Mouse (Mus musculus) hindbrain, postnatal 0 days (tissue): ENCODE measurements around the gene Idi1. TPM values are rescaled to one million over a fixed set of nuclear protein-coding genes. Genes with fewer than 3 reads are reported as not detected.

ENCODE experiments used
- ATAC-seq: fragments of 200-750 bp; cut with Nextera tagmentation; 2 replicates; pipeline ENCODE4 v1.8.0; 2017; ENCODE audit warnings: mild to moderate bottlenecking, moderate TSS enrichment, moderate library complexity
- DNase-seq: peaks from one replicate; pipeline ENCODE4 v3.0.0-alpha.2; 2015; ENCODE audit warnings: low spot score
- H3K27ac ChIP-seq: fragments of 300-500 bp; sonication (generic); 2 replicates; pipeline ENCODE4 v1.5.1; 2014; ENCODE audit warnings: mild to moderate bottlenecking
- H3K27me3 ChIP-seq: fragments of 300-500 bp; sonication (generic); 2 replicates; pipeline ENCODE4 v1.6.1; 2014; ENCODE audit warnings: low read length, mixed read lengths; ENCODE audit not compliant: insufficient read depth
- H3K36me3 ChIP-seq: fragments of 300-500 bp; sonication (generic); 2 replicates; pipeline ENCODE4 v1.6.1; 2014; ENCODE audit warnings: low read length, mixed read lengths; ENCODE audit not compliant: insufficient read depth
- H3K4me1 ChIP-seq: fragments of 300-500 bp; sonication (generic); 2 replicates; pipeline ENCODE4 v1.6.1; 2014; ENCODE audit warnings: antibody characterized with exemption, low read length, mixed read lengths; ENCODE audit not compliant: insufficient read depth
- H3K4me2 ChIP-seq: fragments of 300-500 bp; sonication (generic); 2 replicates; pipeline ENCODE4 v1.6.1; 2014; ENCODE audit warnings: low read depth, mild to moderate bottlenecking, low read length, moderate library complexity, mixed read lengths
- H3K4me3 ChIP-seq: fragments of 300-500 bp; sonication (generic); 2 replicates; pipeline ENCODE4 v1.5.1; 2014; ENCODE audit warnings: low read length
- H3K9ac ChIP-seq: fragments of 300-500 bp; sonication (generic); replicated peaks from 2 replicates; pipeline ENCODE4 v1.6.1; 2014; ENCODE audit warnings: mild to moderate bottlenecking, low read length, moderate library complexity, mixed read lengths
- H3K9me3 ChIP-seq: fragments of 300-500 bp; sonication (generic); 2 replicates; pipeline ENCODE4 v1.6.1; 2016; ENCODE audit warnings: low read length, mixed read lengths
- CTCF ChIP-seq: IDR thresholded peaks from 2 replicates; pipeline ENCODE4 v1.5.1; 2016; ENCODE audit warnings: antibody characterized with exemption, control low read depth, low read depth
- WGBS: fragments of 180-500 bp; shearing (Covaris S2); extraction: QIAGEN DNeasy Blood & Tissue Kit; methylation state at CpG from one replicate; pipeline ENCODE4 v1.1.7; 2014; 5-methylcytosine and 5-hydroxymethylcytosine counted together
- polyA plus RNA-seq: library from polyadenylated mRNA; unstranded; fragments of >200 nt; fragmentation: Nextera tagmentation; extraction: Ambion mirVana; gene quantifications from 2 replicates; pipeline ENCODE4 v1.2.1, GENCODE M21; 2015
- total RNA-seq: library from RNA; depleted of rRNA; stranded (reverse); fragments of >200 nt; gene quantifications from 2 replicates; pipeline ENCODE4 v1.2.3, GENCODE M21; 2014

Gene Idi1
- total and polyA plus RNA-seq, 2 experiments from 2014 or later = 49.8 to 65.3 TPM

DNA sequence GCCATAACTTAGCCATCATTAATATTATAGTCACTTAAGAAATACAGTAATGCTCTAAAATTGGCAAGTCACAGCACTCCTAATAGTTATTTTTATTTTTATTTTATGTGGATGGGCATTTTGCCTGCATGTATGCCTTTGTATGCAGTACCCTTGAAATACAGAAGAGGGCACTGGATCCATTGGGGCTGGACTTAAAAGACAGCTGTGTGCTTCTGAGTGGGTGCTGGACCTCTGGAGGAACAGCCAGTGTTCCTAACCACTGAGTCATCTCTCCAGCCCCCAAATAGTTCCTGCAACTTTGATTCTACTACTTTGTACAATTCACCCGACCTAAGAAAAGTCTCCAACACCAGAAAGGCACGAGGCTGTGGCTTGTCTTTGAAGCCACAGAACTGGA, 37.6 kb upstream of the Idi1 start:
- TF ChIP-seq CTCF = peak; percentile 71
- Histone ChIP-seq H3K27me3 (no peaks in the 10 kb centered on the region), H3K27ac (no peak overlapping the region), H3K9me3 (no peaks in the 10 kb centered on the region), H3K4me1 (no peaks in the 10 kb centered on the region), H3K36me3 (peaks cover 30% of the 10 kb centered on the region), H3K4me3 (no peak overlapping the region), H3K4me2 (no peak overlapping the region), H3K9ac (no peak overlapping the region)
- 60% methylated on average over 2 of the region's 2 CpGs for WGBS
- ATAC-seq (no peak), DNase-seq (peak; percentile 36)

DNA sequence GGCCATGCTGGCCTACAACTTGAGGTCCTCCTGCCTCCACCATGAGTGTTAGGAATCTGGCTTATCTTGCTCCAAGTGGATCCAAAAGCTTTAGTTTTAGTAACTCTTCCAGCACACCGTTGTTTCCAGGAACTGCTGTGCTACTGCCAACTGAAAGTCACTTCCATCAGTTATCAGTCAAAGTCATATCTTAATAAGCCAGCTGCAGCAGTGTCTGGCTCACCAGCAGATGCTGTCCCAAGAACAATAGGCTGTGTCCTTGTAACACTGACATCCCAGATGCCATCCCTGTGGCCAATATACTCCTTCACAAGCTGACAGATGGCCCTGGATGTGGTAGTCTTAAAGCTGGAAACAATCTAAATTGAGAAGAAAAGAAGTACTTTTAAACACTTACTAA, 36.0 kb upstream of the Idi1 start:
- no peak overlapping the region for H3K9ac ChIP-seq
- no peak overlapping the region for H3K27ac ChIP-seq
- H3K4me1 ChIP-seq = no peaks in the 10 kb centered on the region
- H3K27me3 ChIP-seq = no peaks in the 10 kb centered on the region
- no peak for DNase-seq
- TF ChIP-seq CTCF = no peak
- 57% methylated on average over 1 of the region's 1 CpGs for WGBS
- peaks cover 32% of the 10 kb centered on the region; the same call in 1 of the 2 replicates for H3K36me3 ChIP-seq
- no peak overlapping the region for H3K4me2 ChIP-seq
- no peak overlapping the region for H3K4me3 ChIP-seq
- ATAC-seq = no peak
- no peaks in the 10 kb centered on the region for H3K9me3 ChIP-seq

DNA sequence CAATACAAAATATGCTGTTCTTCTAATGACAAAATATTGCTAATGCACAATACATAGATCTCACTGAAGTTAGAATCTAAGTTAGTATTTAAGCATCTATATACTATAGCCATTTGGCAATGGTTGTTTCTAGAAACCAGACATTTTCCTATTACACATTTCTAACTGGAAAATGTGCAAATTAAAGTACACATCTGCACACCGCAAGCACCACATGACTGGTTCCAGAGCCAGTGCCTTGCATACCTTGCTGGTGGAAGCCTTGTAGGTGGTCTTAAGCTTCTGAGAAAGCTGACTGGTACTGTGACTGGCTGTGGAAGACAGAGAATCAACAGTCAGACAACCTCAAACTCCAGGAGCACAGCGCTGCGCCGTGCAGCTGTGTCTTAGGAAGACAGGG, 31.9 kb upstream of the Idi1 start:
- Histone ChIP-seq H3K4me1 (no peaks in the 10 kb centered on the region), H3K36me3 (peaks cover 23% of the 10 kb centered on the region; the same call in 1 of the 2 replicates), H3K9me3 (no peaks in the 10 kb centered on the region), H3K9ac (no peak overlapping the region), H3K27me3 (no peaks in the 10 kb centered on the region), H3K4me2 (no peak overlapping the region), H3K27ac (no peak overlapping the region), H3K4me3 (no peak overlapping the region)
- 96% methylated on average over 4 of the region's 4 CpGs for WGBS
- TF ChIP-seq CTCF = no peak
- ATAC-seq = no peak
- DNase-seq = no peak

DNA sequence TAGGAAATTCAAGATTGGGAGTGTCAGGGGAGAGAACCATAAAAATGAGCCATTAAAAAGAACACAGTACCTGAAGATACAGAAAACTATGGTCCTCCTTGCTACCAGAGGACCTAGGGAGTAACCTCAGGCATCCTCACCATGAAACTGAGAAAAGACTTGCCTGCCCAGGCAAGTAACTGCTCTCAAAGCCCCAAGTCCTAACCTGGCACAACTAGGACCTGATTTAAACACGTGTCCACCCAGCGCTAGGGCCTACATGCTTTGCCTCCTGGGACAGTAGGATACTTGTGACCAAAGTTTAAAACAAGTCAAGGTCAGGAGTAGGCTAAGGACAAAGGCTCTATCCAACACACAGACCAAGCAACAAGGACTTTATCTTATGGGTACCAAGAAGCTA, 30.5 kb upstream of the Idi1 start:
- Histone ChIP-seq H3K9ac (no peak overlapping the region), H3K4me1 (no peaks in the 10 kb centered on the region), H3K9me3 (no peaks in the 10 kb centered on the region), H3K27me3 (no peaks in the 10 kb centered on the region), H3K36me3 (peaks cover 14% of the 10 kb centered on the region; the same call in 1 of the 2 replicates), H3K4me3 (no peak overlapping the region), H3K27ac (no peak overlapping the region), H3K4me2 (no peak overlapping the region)
- ATAC-seq (no peak), DNase-seq (no peak)
- 98% methylated on average over 2 of the region's 2 CpGs for WGBS
- no peak for TF ChIP-seq CTCF

DNA sequence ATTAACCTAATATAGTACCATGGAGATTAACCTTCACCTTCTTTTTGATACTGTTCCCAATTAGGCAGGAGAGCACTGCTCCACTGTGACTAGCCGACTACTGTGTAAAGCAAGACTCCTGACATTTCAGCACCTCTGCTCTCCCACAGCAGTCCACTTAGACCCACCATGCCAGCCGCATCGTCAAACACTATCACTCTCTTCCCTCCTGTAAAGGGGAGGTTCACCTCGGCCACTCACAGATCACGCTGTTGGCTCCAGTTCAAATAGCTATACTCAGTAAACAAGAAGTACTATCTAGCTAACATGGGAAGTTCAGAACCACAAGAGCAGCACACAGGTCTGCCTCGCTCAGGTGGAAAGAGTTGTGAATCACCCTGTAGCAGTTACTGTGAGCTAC, 26.8 kb upstream of the Idi1 start:
- Histone ChIP-seq H3K9me3 (no peaks in the 10 kb centered on the region), H3K4me2 (no peak overlapping the region), H3K9ac (no peak overlapping the region), H3K27me3 (no peaks in the 10 kb centered on the region), H3K27ac (no peak overlapping the region), H3K36me3 (peaks cover 17% of the 10 kb centered on the region), H3K4me1 (no peaks in the 10 kb centered on the region), H3K4me3 (no peak overlapping the region)
- 89% methylated on average over 6 of the region's 6 CpGs for WGBS
- ATAC-seq (no peak), DNase-seq (no peak)
- TF ChIP-seq CTCF = no peak

DNA sequence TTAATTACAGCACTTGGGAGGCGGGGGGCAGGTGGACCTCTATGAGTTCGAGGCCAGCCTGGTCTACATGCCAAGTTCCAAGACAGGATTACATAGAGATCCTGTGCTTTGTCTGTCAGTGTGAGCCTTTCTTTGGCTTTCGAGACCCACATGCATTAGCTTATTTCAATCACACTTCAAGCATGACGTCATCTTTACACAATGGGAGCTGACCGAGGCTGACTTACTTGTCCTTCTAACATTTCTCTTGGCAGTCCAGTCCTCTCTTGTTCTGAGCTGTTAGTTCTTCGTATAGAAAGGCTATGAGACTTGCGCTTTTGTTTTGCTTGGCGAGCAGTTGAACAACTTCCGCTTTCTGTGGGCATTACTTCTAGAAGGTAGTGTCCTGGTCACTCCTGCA, 24.4 kb upstream of the Idi1 start:
- DNase-seq (no peak), ATAC-seq (no peak)
- H3K27ac ChIP-seq = no peak overlapping the region
- H3K9me3 ChIP-seq = no peaks in the 10 kb centered on the region
- H3K36me3 ChIP-seq = peaks cover 9% of the 10 kb centered on the region
- H3K9ac ChIP-seq = no peak overlapping the region
- no peaks in the 10 kb centered on the region for H3K4me1 ChIP-seq
- no peak overlapping the region for H3K4me2 ChIP-seq
- TF ChIP-seq CTCF = no peak
- 84% methylated on average over 9 of the region's 9 CpGs for WGBS
- no peaks in the 10 kb centered on the region for H3K27me3 ChIP-seq
- no peak overlapping the region for H3K4me3 ChIP-seq

DNA sequence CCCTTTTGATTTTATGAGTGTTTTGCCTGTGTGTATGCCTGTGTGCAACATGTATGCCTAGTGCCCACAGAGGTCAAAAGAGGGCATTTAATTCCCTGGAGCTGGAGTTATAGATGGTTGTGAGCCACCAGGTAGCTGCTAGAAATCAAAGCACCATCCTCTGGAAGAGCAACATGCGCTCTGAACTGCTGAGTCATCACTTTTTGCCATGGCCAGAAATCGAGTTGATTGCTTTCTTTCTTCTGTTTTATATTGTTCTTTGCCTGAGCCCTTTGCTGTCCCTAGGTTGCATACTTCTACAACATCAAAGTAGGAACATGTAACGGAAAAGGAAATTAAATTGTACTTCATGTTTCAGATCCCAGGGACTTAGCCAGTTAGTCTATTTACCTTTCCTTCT, 20.3 kb upstream of the Idi1 start:
- 79% methylated on average over 3 of the region's 3 CpGs for WGBS
- no peak for ATAC-seq
- H3K36me3 ChIP-seq = peaks cover 9% of the 10 kb centered on the region
- H3K9ac ChIP-seq = no peak overlapping the region
- no peak for DNase-seq
- peaks cover 7% of the 10 kb centered on the region; the same call in 1 of the 2 replicates for H3K4me1 ChIP-seq
- H3K27ac ChIP-seq = no peak overlapping the region
- H3K4me2 ChIP-seq = no peak overlapping the region
- no peak overlapping the region for H3K4me3 ChIP-seq
- H3K9me3 ChIP-seq = no peaks in the 10 kb centered on the region
- no peak for TF ChIP-seq CTCF
- no peaks in the 10 kb centered on the region for H3K27me3 ChIP-seq
